Mouse (Mus musculus): Measurements from ENCODE around the gene Mettl13. TPM values are rescaled to one million over a fixed set of nuclear protein-coding genes. Genes with fewer than 3 reads are reported as not detected.

Gene Mettl13
- polyA plus RNA-seq, 1 experiment from 2014 or later, result 16.3 TPM

DNA sequence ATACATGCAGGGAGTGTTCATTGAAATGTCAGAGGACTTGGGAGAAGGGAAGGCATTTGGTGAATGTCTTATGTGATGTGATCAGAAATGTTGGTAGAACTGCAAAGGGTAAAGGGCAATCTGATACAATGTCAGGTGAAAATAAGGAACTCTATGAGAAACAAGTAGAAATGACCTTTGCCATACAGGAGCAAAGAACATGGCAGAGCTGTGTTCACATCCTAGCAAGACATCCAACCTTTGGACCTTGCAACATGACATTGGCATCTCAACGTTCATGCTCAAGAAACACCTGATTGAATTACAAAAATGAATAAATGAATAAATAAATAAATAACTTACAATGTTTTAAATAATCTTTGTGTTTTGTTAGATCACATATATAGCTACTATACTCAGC, 33.2 kb downstream of the Mettl13 start:
- 78% methylated on average over 1 of the region's 1 CpGs for WGBS
- Histone ChIP-seq H3K27me3 (ENCODE audit: insufficient read depth, low read length) (no peaks in the 10 kb centered on the region), H3K27ac (no peak overlapping the region), H3K4me1 (replicated peaks; ENCODE audit: insufficient read depth, low read length) (no peaks in the 10 kb centered on the region), H3K4me2 (ENCODE audit: low read length) (no peak overlapping the region), H3K4me3 (replicated peaks; ENCODE audit: low read depth, low read length) (no peak overlapping the region), H3K9me3 (replicated peaks; ENCODE audit: low read length) (no peaks in the 10 kb centered on the region), H3K9ac (ENCODE audit: low read depth, low read length) (no peak overlapping the region), H3K36me3 (ENCODE audit: insufficient read depth, low read length) (no peaks in the 10 kb centered on the region)
- ATAC-seq (replicated peaks; ENCODE audit: low FRiP score, low read depth) (no peak), DNase-seq (ENCODE audit: low spot score) (no peak)
- no peak for TF ChIP-seq CTCF (IDR thresholded peaks at IDR 0.05; ENCODE audit: low read depth)

DNA sequence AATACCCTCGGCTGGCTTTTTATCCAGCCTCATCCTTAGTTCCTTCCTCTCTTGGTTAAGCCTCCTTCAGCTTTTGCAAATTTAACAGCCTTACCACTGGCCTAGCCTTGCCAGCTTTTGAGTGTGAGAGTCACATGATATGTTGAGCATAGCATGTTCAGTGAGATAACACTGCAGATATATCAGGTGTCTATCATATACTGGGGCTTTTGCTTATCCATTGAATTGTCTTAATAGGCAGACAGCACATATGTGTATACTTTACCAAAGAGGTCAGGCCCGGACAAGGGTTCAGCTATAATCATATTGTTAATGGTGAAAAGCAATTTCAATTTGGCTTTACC, 38.4 kb downstream of the Mettl13 start:
- H3K27me3 ChIP-seq (ENCODE audit: insufficient read depth, low read length), result no peaks in the 10 kb centered on the region

DNA sequence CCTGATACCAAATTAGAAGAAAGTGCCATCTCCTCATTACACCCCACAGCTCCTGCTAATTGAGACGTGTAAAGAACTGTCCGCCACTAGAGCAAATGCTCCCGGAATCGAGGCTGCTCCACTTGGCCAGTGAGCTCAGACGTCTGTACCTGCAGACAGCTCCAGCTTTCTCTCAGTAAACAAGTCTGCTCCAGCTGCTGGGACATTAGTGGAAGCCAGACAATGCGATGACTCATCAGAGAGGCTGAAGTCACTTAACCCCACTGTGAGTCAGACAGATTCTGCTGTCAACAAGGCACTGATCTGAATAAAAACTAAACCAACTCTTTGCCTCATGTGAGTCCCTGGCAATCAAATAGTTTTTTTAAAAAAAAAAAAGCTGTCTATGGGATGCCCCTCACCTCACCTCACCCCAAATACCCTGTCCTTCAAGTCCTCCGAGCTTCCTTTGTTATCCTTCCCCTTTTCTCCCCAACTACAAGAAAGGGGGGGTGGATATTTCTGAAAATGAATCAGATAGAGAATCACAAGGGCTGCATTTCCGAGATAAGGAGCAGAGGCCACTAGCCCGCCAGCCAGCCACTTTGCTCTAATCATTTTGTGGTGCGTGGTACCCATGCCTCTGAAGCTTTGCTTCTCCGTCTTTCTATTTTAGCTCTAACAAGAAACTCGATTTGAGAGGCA, 38.9 kb downstream of the Mettl13 start:
- Histone ChIP-seq H3K27me3 (ENCODE audit: insufficient read depth, low read length) (no peaks in the 10 kb centered on the region), H3K9me3 (replicated peaks; ENCODE audit: low read length) (no peaks in the 10 kb centered on the region), H3K4me3 (replicated peaks; ENCODE audit: low read depth, low read length) (no peak overlapping the region), H3K4me1 (replicated peaks; ENCODE audit: insufficient read depth, low read length) (no peaks in the 10 kb centered on the region), H3K27ac (no peak overlapping the region), H3K4me2 (ENCODE audit: low read length) (no peak overlapping the region), H3K9ac (ENCODE audit: low read depth, low read length) (no peak overlapping the region), H3K36me3 (ENCODE audit: insufficient read depth, low read length) (no peaks in the 10 kb centered on the region)
- WGBS, result 55% methylated on average over 12 of the region's 12 CpGs
- DNase-seq (ENCODE audit: low spot score) (peak; percentile 33), ATAC-seq (replicated peaks; ENCODE audit: low FRiP score, low read depth) (no peak; the same call in 1 of the 2 replicates)
- TF ChIP-seq CTCF (IDR thresholded peaks at IDR 0.05; ENCODE audit: low read depth), result no peak

More for the DNA sequence above, 38.4 kb downstream of the Mettl13 start:
- no peak for TF ChIP-seq CTCF (IDR thresholded peaks at IDR 0.05; ENCODE audit: low read depth)
- 85% methylated on average over 2 of the region's 2 CpGs for WGBS
- DNase-seq (ENCODE audit: low spot score), result no peak
- Histone ChIP-seq H3K9me3 (replicated peaks; ENCODE audit: low read length) (no peaks in the 10 kb centered on the region), H3K9ac (ENCODE audit: low read depth, low read length) (no peak overlapping the region), H3K27ac (no peak overlapping the region), H3K4me2 (ENCODE audit: low read length) (no peak overlapping the region), H3K4me3 (replicated peaks; ENCODE audit: low read depth, low read length) (no peak overlapping the region), H3K36me3 (ENCODE audit: insufficient read depth, low read length) (no peaks in the 10 kb centered on the region), H3K4me1 (replicated peaks; ENCODE audit: insufficient read depth, low read length) (no peaks in the 10 kb centered on the region)
- ATAC-seq (replicated peaks; ENCODE audit: low FRiP score, low read depth), result no peak

DNA sequence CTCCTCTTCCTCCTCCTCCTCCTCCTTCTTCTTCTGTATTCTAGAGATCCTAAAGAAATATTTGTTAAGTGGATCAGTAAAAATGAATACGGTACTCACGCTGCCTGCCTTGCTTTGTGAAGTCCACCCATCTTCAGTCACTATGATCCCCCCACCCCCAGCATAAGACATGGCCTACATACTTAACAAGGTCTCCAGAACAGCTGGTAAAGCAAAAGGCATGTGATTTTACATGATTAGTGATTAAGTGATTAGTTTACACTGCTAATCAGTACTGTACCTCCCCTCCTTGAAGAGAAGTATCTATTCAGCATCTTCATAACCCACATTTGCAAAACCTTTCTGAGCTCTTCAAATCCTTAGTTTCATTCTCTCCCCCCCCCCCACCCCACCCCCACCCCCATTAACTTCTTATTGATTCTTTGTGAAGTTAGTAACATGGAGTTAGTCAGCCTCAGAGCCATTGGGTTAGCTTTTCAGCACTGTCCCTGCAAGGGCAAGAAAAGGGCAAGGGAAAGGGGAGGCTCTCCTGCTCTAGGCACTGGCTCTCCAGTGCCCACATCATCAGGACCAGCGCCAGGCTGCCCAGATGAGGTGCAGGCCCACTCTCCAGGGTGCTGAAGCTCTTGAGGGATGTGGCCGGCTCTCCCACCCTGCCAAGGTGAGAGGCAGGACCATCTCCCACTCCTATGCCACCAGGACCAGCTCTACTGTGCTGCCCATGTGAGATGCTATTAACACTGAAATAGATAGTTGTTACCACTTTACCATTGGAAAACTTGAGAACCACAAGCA, 39.9 kb downstream of the Mettl13 start:
- Histone ChIP-seq H3K36me3 (ENCODE audit: insufficient read depth, low read length) (no peaks in the 10 kb centered on the region), H3K27me3 (ENCODE audit: insufficient read depth, low read length) (no peaks in the 10 kb centered on the region), H3K9me3 (replicated peaks; ENCODE audit: low read length) (no peaks in the 10 kb centered on the region), H3K4me1 (replicated peaks; ENCODE audit: insufficient read depth, low read length) (no peaks in the 10 kb centered on the region), H3K4me3 (replicated peaks; ENCODE audit: low read depth, low read length) (no peak overlapping the region), H3K27ac (no peak overlapping the region), H3K4me2 (ENCODE audit: low read length) (no peak overlapping the region), H3K9ac (ENCODE audit: low read depth, low read length) (no peak overlapping the region)
- TF ChIP-seq CTCF (IDR thresholded peaks at IDR 0.05; ENCODE audit: low read depth), result no peak
- WGBS, result 80% methylated on average over 4 of the region's 4 CpGs
- DNase-seq (ENCODE audit: low spot score) (peak; percentile 8), ATAC-seq (replicated peaks; ENCODE audit: low FRiP score, low read depth) (no peak)

DNA sequence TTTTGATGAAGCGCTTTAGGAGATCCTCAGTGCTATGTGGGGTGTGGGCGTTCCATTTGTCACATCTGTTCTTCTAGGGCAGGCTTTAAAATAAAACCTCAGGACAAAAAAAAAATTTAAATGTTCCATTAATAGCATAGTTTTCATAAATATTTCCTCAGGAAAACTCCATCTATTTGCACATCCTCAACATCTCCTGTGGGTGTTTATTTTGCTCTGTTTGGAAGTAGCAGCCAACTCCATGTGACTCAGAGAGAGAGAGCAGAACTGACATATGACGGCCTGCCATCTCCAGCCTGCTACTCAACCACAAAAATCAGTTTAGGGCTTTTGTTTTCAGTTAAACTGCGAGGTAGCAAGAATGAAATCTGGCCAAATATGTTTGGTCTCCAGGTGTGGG, 41.8 kb downstream of the Mettl13 start:
- no peak for DNase-seq (ENCODE audit: low spot score)
- no peak overlapping the region for H3K9ac ChIP-seq (ENCODE audit: low read depth, low read length)
- H3K4me2 ChIP-seq (ENCODE audit: low read length), result no peak overlapping the region
- H3K4me3 ChIP-seq (replicated peaks; ENCODE audit: low read depth, low read length), result no peak overlapping the region
- WGBS, result 79% methylated on average over 4 of the region's 4 CpGs
- ATAC-seq (replicated peaks; ENCODE audit: low FRiP score, low read depth), result no peak
- no peaks in the 10 kb centered on the region for H3K4me1 ChIP-seq (replicated peaks; ENCODE audit: insufficient read depth, low read length)
- H3K9me3 ChIP-seq (replicated peaks; ENCODE audit: low read length), result no peaks in the 10 kb centered on the region
- no peaks in the 10 kb centered on the region for H3K36me3 ChIP-seq (ENCODE audit: insufficient read depth, low read length)
- TF ChIP-seq CTCF (IDR thresholded peaks at IDR 0.05; ENCODE audit: low read depth), result no peak
- no peaks in the 10 kb centered on the region for H3K27me3 ChIP-seq (ENCODE audit: insufficient read depth, low read length)
- no peak overlapping the region for H3K27ac ChIP-seq

DNA sequence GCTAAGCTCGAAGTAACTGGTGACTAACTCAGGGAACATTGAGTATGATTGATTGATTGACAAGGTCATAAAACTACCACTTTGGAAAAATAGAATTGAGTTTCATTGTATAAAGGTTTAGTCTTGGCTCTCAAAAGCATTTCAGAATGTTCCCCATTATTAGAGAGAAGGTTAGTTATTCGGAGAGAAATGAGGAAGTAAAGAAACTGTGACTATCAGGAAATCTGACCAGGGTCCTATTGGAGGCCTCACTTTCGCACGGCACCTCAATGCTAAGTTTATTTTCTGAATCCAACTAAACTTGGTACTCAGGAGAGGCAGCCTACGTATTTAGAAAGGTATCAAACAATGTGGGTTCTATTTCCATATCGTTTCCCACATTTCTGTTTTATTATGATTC, 42.7 kb downstream of the Mettl13 start:
- TF ChIP-seq CTCF (IDR thresholded peaks at IDR 0.05; ENCODE audit: low read depth), result no peak
- no peak for DNase-seq (ENCODE audit: low spot score)
- no peak overlapping the region for H3K4me3 ChIP-seq (replicated peaks; ENCODE audit: low read depth, low read length)
- H3K4me1 ChIP-seq (replicated peaks; ENCODE audit: insufficient read depth, low read length), result no peaks in the 10 kb centered on the region
- H3K9me3 ChIP-seq (replicated peaks; ENCODE audit: low read length), result no peaks in the 10 kb centered on the region
- H3K27me3 ChIP-seq (ENCODE audit: insufficient read depth, low read length), result no peaks in the 10 kb centered on the region
- no peak overlapping the region for H3K9ac ChIP-seq (ENCODE audit: low read depth, low read length)
- no peak for ATAC-seq (replicated peaks; ENCODE audit: low FRiP score, low read depth)
- WGBS, result 74% methylated on average over 6 of the region's 6 CpGs
- no peak overlapping the region for H3K27ac ChIP-seq
- H3K4me2 ChIP-seq (ENCODE audit: low read length), result no peak overlapping the region
- no peaks in the 10 kb centered on the region for H3K36me3 ChIP-seq (ENCODE audit: insufficient read depth, low read length)

Other genes starting within 250 kb of the Mettl13 start
- 8.3 and 9.6 TPM in 2 replicates for gene Dnm3, start 70.5 kb downstream of the Mettl13 start, polyA plus RNA-seq (2015; fragmentation: Nextera tagmentation; extraction: Ambion mirVana)
- 53.6 and 56.5 TPM in 2 replicates for gene Vamp4, start 22.0 kb upstream of the Mettl13 start, polyA plus RNA-seq (2015; fragmentation: Nextera tagmentation; extraction: Ambion mirVana)
- gene Myoc, start 90.6 kb upstream of the Mettl13 start, polyA plus RNA-seq (2015; fragmentation: Nextera tagmentation; extraction: Ambion mirVana), result 0.17 TPM in 1 of 2 replicates, not detected in the other
- not detected in 2 replicates for gene Myocos, start 109.7 kb upstream of the Mettl13 start, polyA plus RNA-seq (2015; fragmentation: Nextera tagmentation; extraction: Ambion mirVana)
- gene Prrc2c, start 192.0 kb upstream of the Mettl13 start, polyA plus RNA-seq (2015; fragmentation: Nextera tagmentation; extraction: Ambion mirVana), result 107 and 131 TPM in 2 replicates